Mouse (Mus musculus): ENCODE data around the gene Akap6.

Gene Akap6

GRCm38 (mm10) chr12:52848519-52848855 lies 149.3 kb downstream of the Akap6 start:
- DNase-seq (ENCODE audit: low spot score) = no peak

DNA sequence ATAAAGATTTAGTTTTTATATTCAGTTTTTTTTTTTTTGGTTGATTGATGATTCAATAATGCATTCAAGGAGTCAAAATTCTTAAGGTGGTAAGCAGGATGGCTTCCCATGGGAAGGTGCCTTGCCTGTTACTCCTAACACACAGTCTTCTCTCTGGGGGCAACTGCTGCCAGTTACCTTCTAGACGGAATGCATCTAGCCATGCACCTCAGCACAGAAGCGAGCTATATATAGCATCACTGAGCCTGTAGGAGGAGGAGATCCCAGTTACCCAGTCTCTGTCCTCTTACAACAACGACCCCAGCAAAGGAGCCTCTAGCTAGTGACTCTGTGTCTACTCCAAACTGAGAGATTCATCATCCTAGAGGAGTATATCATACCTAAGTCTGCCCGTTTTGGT lies 150.1 kb downstream of the Akap6 start:
- no peak for DNase-seq (ENCODE audit: low spot score)

DNA sequence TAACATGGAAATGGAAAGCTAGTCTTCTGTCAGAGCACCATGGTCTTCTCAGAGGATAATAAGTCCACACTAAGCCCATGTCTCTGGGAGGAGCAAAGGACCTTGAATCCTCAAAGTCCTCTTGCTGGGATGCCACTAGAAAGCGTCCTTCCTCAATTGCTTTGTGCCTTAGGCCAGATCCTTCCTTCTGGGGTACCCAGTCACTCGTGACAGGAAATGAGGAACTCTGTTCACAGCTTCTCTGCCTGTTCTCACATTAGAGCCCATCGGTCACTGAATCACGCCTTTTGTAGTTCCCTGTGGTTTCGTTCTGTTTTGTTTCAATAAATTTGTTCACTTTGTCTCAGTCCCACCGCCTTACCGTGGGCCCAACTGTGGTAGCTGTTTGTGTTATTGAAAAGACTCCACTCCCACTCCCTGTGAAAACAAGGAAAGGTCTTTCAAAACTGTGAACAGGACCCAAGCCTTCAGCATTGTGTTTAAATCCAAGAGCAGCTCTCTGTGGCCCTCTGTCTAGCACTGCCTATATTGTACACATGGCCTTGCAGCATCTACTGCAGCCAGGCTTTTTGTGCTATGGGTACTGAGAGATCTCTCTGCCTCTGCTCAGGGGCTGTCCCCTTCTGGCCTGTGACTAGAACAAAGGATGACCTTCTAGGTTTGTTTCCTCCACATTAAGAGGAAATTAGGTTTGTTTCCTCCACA lies 151.3 kb downstream of the Akap6 start:
- DNase-seq (ENCODE audit: low spot score) = no peak

GRCm38 (mm10) chr12:52851221-52851620 lies 152.0 kb downstream of the Akap6 start:
- no peak for DNase-seq (ENCODE audit: low spot score)

- DNase-seq (ENCODE audit: low spot score) = no peak
Observed at GRCm38 (mm10) chr12:52854236-52854679, 155.1 kb downstream of the Akap6 start.

GRCm38 (mm10) chr12:52856104-52856503 lies 156.9 kb downstream of the Akap6 start:
- DNase-seq (ENCODE audit: low spot score) = no peak

GRCm38 (mm10) chr12:52857306-52857705 lies 158.1 kb downstream of the Akap6 start:
- DNase-seq (ENCODE audit: low spot score) = no peak

DNA sequence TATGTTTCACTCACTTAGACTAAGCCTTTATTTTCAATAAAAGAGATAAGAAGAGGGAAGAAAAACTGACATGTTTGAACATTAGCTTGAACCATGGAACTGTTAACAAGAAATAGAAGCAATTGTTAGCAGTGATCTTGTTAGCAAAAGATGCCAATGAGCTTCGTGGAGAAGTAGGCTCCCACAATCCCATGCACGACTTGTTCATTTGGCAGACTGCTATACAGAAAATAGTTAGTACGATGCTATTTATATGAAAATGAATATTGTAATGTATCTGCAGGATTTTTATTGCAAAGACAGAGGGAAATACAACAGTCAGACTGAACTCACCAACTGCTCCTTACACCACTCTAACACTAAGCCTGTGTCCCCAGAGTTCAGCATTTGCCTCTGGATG lies 162.7 kb downstream of the Akap6 start:
- no peak for DNase-seq (ENCODE audit: low spot score)

- DNase-seq (ENCODE audit: low spot score) = no peak
Observed at GRCm38 (mm10) chr12:52868000-52868624, 168.9 kb downstream of the Akap6 start.

DNA sequence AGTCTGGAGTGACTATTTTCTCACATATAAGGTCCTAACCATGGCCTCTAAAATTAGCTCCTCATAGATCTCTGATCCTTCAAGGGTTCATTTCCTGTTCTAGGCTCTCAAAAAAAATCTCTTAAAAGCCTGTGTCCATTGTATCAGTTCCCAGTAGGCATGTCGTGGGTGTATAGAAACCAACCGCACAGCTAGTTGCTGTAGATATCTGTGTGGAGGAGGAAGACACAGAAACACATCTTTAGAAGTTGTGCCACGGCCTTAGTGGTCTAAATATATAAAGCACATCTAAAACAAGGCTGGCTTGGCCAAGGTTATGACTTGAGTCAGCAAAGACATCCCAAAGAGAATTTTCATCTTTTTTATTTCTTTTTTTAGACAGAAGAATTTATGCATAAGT lies 172.4 kb downstream of the Akap6 start:
- DNase-seq (ENCODE audit: low spot score) = no peak

DNA sequence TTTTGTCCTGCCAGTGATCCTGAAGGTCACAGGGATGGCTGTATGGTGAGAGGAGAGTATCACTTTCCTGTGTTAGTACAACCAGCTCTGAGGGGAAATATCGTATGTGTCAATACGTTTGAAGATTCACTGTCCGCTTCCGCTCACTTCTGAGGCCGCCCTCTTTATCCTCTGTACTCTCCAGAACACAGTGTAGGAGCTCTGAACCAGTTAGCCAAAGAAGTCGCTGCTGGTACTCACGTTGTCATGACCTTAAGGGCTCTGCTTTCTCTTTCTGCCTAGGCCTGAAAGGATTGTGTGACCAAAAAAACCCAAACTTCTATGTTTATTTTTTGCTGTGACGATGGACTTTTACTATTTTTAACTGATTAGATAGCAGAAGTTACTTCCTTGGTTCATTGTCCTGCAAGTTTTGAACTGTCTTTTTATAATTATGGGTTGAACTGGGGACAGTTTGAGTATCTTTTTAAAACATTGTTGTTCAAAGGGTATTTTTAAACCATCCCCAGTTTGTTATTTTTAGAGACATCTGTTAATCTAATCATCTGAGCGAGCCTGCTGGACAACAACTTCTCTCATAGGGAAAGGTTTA lies 175.2 kb downstream of the Akap6 start:
- DNase-seq (ENCODE audit: low spot score) = no peak

GRCm38 (mm10) chr12:52876065-52876464 lies 176.9 kb downstream of the Akap6 start:
- DNase-seq (ENCODE audit: low spot score) = no peak

- no peak for DNase-seq (ENCODE audit: low spot score)
Observed at GRCm38 (mm10) chr12:52876978-52877769, 178.0 kb downstream of the Akap6 start.

DNA sequence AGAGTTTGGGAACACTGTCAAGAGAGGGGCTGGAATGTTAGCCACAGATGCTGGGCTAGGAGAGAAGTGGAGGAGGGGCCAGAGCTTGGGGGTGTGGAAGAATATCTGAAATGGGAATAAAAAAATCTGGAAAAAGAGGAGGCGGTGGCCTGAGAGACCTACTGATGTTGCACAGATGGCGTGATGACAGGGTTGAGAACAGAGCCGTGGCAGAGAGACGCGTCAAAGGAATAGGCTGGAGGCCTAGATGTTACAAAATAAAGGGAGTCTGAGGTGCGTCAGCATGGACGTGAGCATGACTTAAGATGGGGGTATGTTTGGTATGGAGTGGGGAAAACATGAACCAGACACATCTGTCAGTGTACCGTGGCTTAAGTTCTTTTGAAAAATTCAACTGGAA lies 180.1 kb downstream of the Akap6 start:
- DNase-seq (ENCODE audit: low spot score) = no peak

- no peak for DNase-seq (ENCODE audit: low spot score)
Observed at GRCm38 (mm10) chr12:52892519-52892918, 193.3 kb downstream of the Akap6 start.

DNA sequence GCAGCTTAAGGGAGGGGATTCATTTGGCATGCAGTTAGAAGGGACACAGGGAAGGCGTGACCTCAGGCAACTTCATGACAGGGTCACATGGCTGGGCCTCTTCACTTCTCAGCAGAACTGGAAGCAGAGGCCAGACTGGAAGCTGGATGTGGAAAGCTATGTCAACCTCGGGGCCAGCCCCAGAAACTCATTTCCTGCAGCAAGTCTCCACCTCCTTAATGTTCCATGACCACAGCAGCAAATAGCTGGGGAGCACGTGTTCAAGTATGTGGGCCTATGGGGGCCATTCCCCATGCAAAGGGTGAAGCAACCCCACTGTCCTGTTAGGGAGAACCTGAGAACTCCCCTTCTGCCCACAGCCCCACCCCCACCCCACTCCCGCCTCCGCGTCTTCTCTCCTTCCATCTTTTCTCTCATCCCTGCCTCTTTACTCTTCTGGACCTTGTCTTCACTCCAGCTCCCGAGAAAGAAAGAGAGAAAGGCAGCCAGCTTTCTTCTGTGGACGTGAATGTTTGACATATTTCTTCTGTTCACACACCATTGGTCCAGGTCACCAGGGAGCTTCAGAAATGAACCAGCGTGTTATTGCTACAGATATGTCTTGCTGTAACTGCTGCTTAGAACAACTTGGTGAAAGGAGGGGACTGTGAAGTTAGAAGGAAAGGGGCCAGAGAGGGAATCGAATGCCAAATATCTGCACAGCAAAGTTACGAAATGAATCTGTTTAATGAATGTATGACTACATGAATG lies 194.6 kb downstream of the Akap6 start:
- DNase-seq (ENCODE audit: low spot score) = no peak

- DNase-seq (ENCODE audit: low spot score) = no peak
Observed at GRCm38 (mm10) chr12:52895672-52896460, 196.7 kb downstream of the Akap6 start.

GRCm38 (mm10) chr12:52896785-52897184 lies 197.6 kb downstream of the Akap6 start:
- DNase-seq (ENCODE audit: low spot score) = no peak

- no peak for DNase-seq (ENCODE audit: low spot score)
Observed at GRCm38 (mm10) chr12:52898130-52898529, 198.9 kb downstream of the Akap6 start.

- no peak for DNase-seq (ENCODE audit: low spot score)
Observed at GRCm38 (mm10) chr12:52904046-52904445, 204.9 kb downstream of the Akap6 start.

GRCm38 (mm10) chr12:52908448-52909066 lies 209.4 kb downstream of the Akap6 start:
- DNase-seq (ENCODE audit: low spot score) = no peak
